Mouse (Mus musculus) left cerebral cortex, adult 18-20 months (tissue): ENCODE measurements around the gene Slit1. TPM values are rescaled to one million over a fixed set of nuclear protein-coding genes. Genes with fewer than 3 reads are reported as not detected.
A peak's percentile ranks its signal among the peaks of the same experiment; 100 is the strongest.

Source experiments
- DNase-seq, 2 experiments: peaks; one replicate each; pipeline ENCODE4 v3.0.0; 2021 to 2022; ENCODE audit warnings: low spot score in 2 of 2, mixed read lengths in 1 of 2
- total RNA-seq, 2 experiments: library from RNA; stranded (reverse); gene quantifications; 2 replicates each; pipeline ENCODE4 v1.2.3; 2021

Slit1 gene
- total RNA-seq, 2 experiments from 2014 or later = 48.6 to 56.6 TPM

GRCm38 (mm10) chr19:41613325-41614087 lies 130.0 kb downstream of the Slit1 start:
- DNase-seq = no peak

- DNase-seq = no peak
Measured at GRCm38 (mm10) chr19:41611683-41612082, 131.8 kb downstream of the Slit1 start.

- DNase-seq = peak in 1 of 2 experiments; percentile 18
Measured at GRCm38 (mm10) chr19:41606208-41606987, 137.1 kb downstream of the Slit1 start.

- DNase-seq = no peak
Measured at GRCm38 (mm10) chr19:41600647-41601046, 142.8 kb downstream of the Slit1 start.

GRCm38 (mm10) chr19:41597170-41597894 lies 146.1 kb downstream of the Slit1 start:
- DNase-seq = no peak

- DNase-seq = no peak
Measured at GRCm38 (mm10) chr19:41591808-41592207, 151.7 kb downstream of the Slit1 start.

- no peak for DNase-seq
Measured at GRCm38 (mm10) chr19:41589681-41590080, 153.8 kb downstream of the Slit1 start.

- no peak for DNase-seq
Measured at GRCm38 (mm10) chr19:41589026-41589425, 154.4 kb downstream of the Slit1 start.

- DNase-seq = no peak
Measured at GRCm38 (mm10) chr19:41587431-41588222, 155.8 kb downstream of the Slit1 start.

- no peak for DNase-seq
Measured at GRCm38 (mm10) chr19:41586752-41587151, 156.7 kb downstream of the Slit1 start.

- no peak for DNase-seq
Measured at GRCm38 (mm10) chr19:41582918-41583514, 160.4 kb downstream of the Slit1 start.

- no peak for DNase-seq
Measured at GRCm38 (mm10) chr19:41581706-41582420, 161.6 kb downstream of the Slit1 start, which contains the start of gene Gm340. Gene Gm340 (plus strand): TSS chr19:41582370.

- DNase-seq = no peak
Measured at GRCm38 (mm10) chr19:41579311-41579920, 164.0 kb downstream of the Slit1 start.

GRCm38 (mm10) chr19:41577576-41577975 lies 165.9 kb downstream of the Slit1 start:
- DNase-seq = no peak

GRCm38 (mm10) chr19:41573700-41574099 lies 169.8 kb downstream of the Slit1 start:
- no peak for DNase-seq

GRCm38 (mm10) chr19:41568791-41569190 lies 174.7 kb downstream of the Slit1 start:
- DNase-seq = no peak

GRCm38 (mm10) chr19:41560856-41561255 lies 182.6 kb downstream of the Slit1 start:
- DNase-seq = no peak

- no peak for DNase-seq
Measured at GRCm38 (mm10) chr19:41558891-41559486, 184.5 kb downstream of the Slit1 start.

- DNase-seq = no peak
Measured at GRCm38 (mm10) chr19:41557491-41557890, 186.0 kb downstream of the Slit1 start.
